Mouse (Mus musculus): Measurements from ENCODE around the gene Rab3il1.

- no peak for TF ChIP-seq POLR2A (IDR thresholded peaks at IDR 0.05; ENCODE audit: low read depth, low read length)
- peak; percentile 96 for TF ChIP-seq CTCF (conservative IDR thresholded peaks at IDR 0.05; ENCODE audit: insufficient read depth, insufficient read length, low read depth, low read length)
Observed at GRCm38 (mm10) chr19:9991304-9991703, 10.2 kb upstream of the Rab3il1 start.
